Mouse (Mus musculus): ENCODE results near the gene B3galt4. TPM values are rescaled to one million over a fixed set of nuclear protein-coding genes. Genes with fewer than 3 reads are reported as not detected.

B3galt4 gene
- total RNA-seq, 1 experiment = 10.3 TPM

DNA sequence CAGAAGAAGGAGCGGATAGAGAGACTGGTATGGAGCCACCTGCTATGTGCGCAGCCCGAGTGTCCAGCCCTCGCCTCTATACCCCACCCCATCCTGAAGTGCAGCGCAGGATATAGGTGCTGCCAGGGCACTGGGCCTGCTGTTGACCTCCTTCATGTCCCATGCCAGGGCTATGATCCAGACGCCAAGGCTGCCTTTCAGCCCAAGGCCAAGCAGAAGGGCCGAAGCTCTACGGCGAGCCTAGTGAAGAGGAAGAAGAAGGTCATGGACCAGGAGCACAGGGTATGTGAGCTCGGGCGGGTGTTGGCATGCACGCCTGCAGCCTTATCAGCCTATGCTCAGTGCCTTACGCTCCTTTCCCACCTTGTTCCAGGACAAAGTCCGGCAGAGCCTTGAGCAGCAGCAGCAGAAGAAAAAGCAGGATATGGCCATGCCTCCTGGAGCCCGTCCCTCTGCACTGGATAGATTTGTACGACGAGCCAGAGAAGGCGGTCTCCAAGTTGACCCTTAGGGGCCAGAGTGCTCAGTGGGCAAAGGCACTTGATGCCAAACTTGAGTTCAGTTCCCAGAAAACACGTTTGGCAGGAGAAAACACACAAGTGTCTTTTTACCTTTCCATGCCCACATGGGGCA, 2.3 kb downstream of the B3galt4 start:
- no peak for DNase-seq (ENCODE audit: low read depth, low spot score)
- Histone ChIP-seq H3K4me3 (ENCODE audit: insufficient read depth in 1 of 2, low read depth in 1 of 2, low read length in 2 of 2, poor library complexity in 1 of 2, severe bottlenecking in 1 of 2) (no peak overlapping the region), H3K9ac (ENCODE audit: insufficient read depth, low read depth, low read length, poor library complexity, severe bottlenecking) (no peak overlapping the region), H3K4me1 (ENCODE audit: control insufficient read depth in 2 of 2, insufficient read depth in 2 of 2, low read length in 2 of 2, poor library complexity in 1 of 2) (peaks cover 0 to 9% of the 10 kb centered on the region in 2 experiments; a peak in 1 of 4 replicates), H3K27ac (ENCODE audit: insufficient read depth, low read depth, low read length, poor library complexity, severe bottlenecking) (no peak overlapping the region), H3K36me3 (ENCODE audit: control insufficient read depth, insufficient read depth, low read length, poor library complexity, severe bottlenecking) (peaks cover 56% of the 10 kb centered on the region), H3K9me3 (ENCODE audit: control insufficient read depth, insufficient read depth, low read depth, low read length) (no peaks in the 10 kb centered on the region)
- in situ Hi-C loops (cut with MboI; ENCODE audit: low sequenced_read_pairs in 2 of 2, unreplicated experiment in 2 of 2) = no loop called here
- TF ChIP-seq MAFK (IDR thresholded peaks at IDR 0.05; ENCODE audit: insufficient read depth, low read depth, low read length) (no peak), CHD2 (IDR thresholded peaks at IDR 0.05; ENCODE audit: low read depth, low read length) (no peak), ZC3H11A (IDR thresholded peaks at IDR 0.05; ENCODE audit: borderline replicate concordance, low read depth, low read length) (no peak), ZNF384 (IDR thresholded peaks at IDR 0.05; ENCODE audit: low read depth, low read length) (no peak), HCFC1 (IDR thresholded peaks at IDR 0.05; ENCODE audit: borderline replicate concordance, insufficient read depth, low read length) (no peak)

GRCm38 (mm10) chr17:33948090-33948904, 3.0 kb downstream of the B3galt4 start:
- H3K36me3 ChIP-seq (ENCODE audit: control insufficient read depth, insufficient read depth, low read length, poor library complexity, severe bottlenecking) = peaks cover 55% of the 10 kb centered on the region
- peaks cover 0 to 9% of the 10 kb centered on the region in 2 experiments; a peak in 1 of 4 replicates for H3K4me1 ChIP-seq (ENCODE audit: control insufficient read depth in 2 of 2, insufficient read depth in 2 of 2, low read length in 2 of 2, poor library complexity in 1 of 2)
- no peak overlapping the region for H3K9ac ChIP-seq (ENCODE audit: insufficient read depth, low read depth, low read length, poor library complexity, severe bottlenecking)
- H3K9me3 ChIP-seq (ENCODE audit: control insufficient read depth, insufficient read depth, low read depth, low read length) = no peaks in the 10 kb centered on the region
- in situ Hi-C loops (cut with MboI; ENCODE audit: low sequenced_read_pairs in 2 of 2, unreplicated experiment in 2 of 2) = no loop called here
- no peak overlapping the region for H3K27ac ChIP-seq (ENCODE audit: insufficient read depth, low read depth, low read length, poor library complexity, severe bottlenecking)
- no peak for TF ChIP-seq CHD2 (IDR thresholded peaks at IDR 0.05; ENCODE audit: low read depth, low read length)
- no peak for TF ChIP-seq MAFK (IDR thresholded peaks at IDR 0.05; ENCODE audit: insufficient read depth, low read depth, low read length)
- no peak for TF ChIP-seq HCFC1 (IDR thresholded peaks at IDR 0.05; ENCODE audit: borderline replicate concordance, insufficient read depth, low read length)
- no peak for TF ChIP-seq ZNF384 (IDR thresholded peaks at IDR 0.05; ENCODE audit: low read depth, low read length)
- no peak for TF ChIP-seq ZC3H11A (IDR thresholded peaks at IDR 0.05; ENCODE audit: borderline replicate concordance, low read depth, low read length)
- no peak for DNase-seq (ENCODE audit: low read depth, low spot score)
- H3K4me3 ChIP-seq (ENCODE audit: insufficient read depth in 1 of 2, low read depth in 1 of 2, low read length in 2 of 2, poor library complexity in 1 of 2, severe bottlenecking in 1 of 2) = no peak overlapping the region

DNA sequence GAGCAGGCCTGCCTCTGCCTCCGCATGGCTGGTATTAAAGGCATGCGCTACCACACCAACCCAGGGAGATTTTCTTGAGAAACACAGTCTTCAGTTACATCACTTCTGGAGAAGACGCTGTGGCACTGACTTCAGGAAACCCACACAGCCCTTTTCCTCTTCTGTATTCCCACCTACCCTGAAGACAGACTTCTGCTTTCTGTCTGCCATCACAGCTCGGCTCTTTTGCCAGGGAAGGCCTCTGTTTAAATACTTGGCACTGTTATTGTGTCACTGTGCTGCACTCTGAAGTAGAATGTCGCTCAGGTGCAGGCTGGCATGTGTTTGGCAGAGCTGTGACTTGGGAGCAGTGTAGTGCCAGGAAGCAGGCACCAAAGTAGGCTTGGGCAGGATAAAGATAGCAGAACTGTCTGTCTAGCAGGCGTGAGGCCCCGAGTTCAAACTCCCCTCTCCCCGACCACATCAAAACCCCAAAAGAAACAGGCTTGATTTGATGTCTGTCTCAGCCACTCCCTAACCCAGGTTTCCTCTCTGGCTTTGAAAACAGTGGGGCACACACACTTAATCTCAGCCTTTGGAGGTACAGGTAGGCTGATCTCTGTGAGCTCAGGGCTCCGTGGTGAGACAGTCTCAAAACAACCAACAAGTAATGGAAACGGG, 3.7 kb downstream of the B3galt4 start:
- Histone ChIP-seq H3K4me1 (ENCODE audit: control insufficient read depth in 2 of 2, insufficient read depth in 2 of 2, low read length in 2 of 2, poor library complexity in 1 of 2) (peaks cover 0 to 9% of the 10 kb centered on the region in 2 experiments; a peak in 1 of 4 replicates), H3K27ac (ENCODE audit: insufficient read depth, low read depth, low read length, poor library complexity, severe bottlenecking) (no peak overlapping the region), H3K4me3 (ENCODE audit: insufficient read depth in 1 of 2, low read depth in 1 of 2, low read length in 2 of 2, poor library complexity in 1 of 2, severe bottlenecking in 1 of 2) (no peak overlapping the region), H3K36me3 (ENCODE audit: control insufficient read depth, insufficient read depth, low read length, poor library complexity, severe bottlenecking) (peaks cover 54% of the 10 kb centered on the region), H3K9ac (ENCODE audit: insufficient read depth, low read depth, low read length, poor library complexity, severe bottlenecking) (no peak overlapping the region), H3K9me3 (ENCODE audit: control insufficient read depth, insufficient read depth, low read depth, low read length) (no peaks in the 10 kb centered on the region)
- no peak for DNase-seq (ENCODE audit: low read depth, low spot score)
- TF ChIP-seq ZC3H11A (IDR thresholded peaks at IDR 0.05; ENCODE audit: borderline replicate concordance, low read depth, low read length) (no peak), HCFC1 (IDR thresholded peaks at IDR 0.05; ENCODE audit: borderline replicate concordance, insufficient read depth, low read length) (no peak), MAFK (IDR thresholded peaks at IDR 0.05; ENCODE audit: insufficient read depth, low read depth, low read length) (no peak), ZNF384 (IDR thresholded peaks at IDR 0.05; ENCODE audit: low read depth, low read length) (no peak), CHD2 (IDR thresholded peaks at IDR 0.05; ENCODE audit: low read depth, low read length) (no peak)
- in situ Hi-C loops (cut with MboI; ENCODE audit: low sequenced_read_pairs in 2 of 2, unreplicated experiment in 2 of 2) = no loop called here

GRCm38 (mm10) chr17:33943454-33943853, 7.8 kb downstream of the B3galt4 start:
- no peak for TF ChIP-seq ZC3H11A (IDR thresholded peaks at IDR 0.05; ENCODE audit: borderline replicate concordance, low read depth, low read length)
- TF ChIP-seq MAFK (IDR thresholded peaks at IDR 0.05; ENCODE audit: insufficient read depth, low read depth, low read length) = no peak
- TF ChIP-seq ZNF384 (IDR thresholded peaks at IDR 0.05; ENCODE audit: low read depth, low read length) = no peak
- no peak for TF ChIP-seq CHD2 (IDR thresholded peaks at IDR 0.05; ENCODE audit: low read depth, low read length)
- no peak for TF ChIP-seq HCFC1 (IDR thresholded peaks at IDR 0.05; ENCODE audit: borderline replicate concordance, insufficient read depth, low read length)
- in situ Hi-C loops (cut with MboI; ENCODE audit: low sequenced_read_pairs in 2 of 2, unreplicated experiment in 2 of 2) = no loop called here
- DNase-seq (ENCODE audit: low read depth, low spot score) = no peak
- Histone ChIP-seq H3K4me3 (ENCODE audit: insufficient read depth in 1 of 2, low read depth in 1 of 2, low read length in 2 of 2, poor library complexity in 1 of 2, severe bottlenecking in 1 of 2) (no peak overlapping the region), H3K27ac (ENCODE audit: insufficient read depth, low read depth, low read length, poor library complexity, severe bottlenecking) (no peak overlapping the region), H3K36me3 (ENCODE audit: control insufficient read depth, insufficient read depth, low read length, poor library complexity, severe bottlenecking) (peaks cover 42% of the 10 kb centered on the region), H3K4me1 (ENCODE audit: control insufficient read depth in 2 of 2, insufficient read depth in 2 of 2, low read length in 2 of 2, poor library complexity in 1 of 2) (peaks cover 3 to 11% of the 10 kb centered on the region in 2 experiments; a peak in 2 of 4 replicates), H3K9ac (ENCODE audit: insufficient read depth, low read depth, low read length, poor library complexity, severe bottlenecking) (no peak overlapping the region), H3K9me3 (ENCODE audit: control insufficient read depth, insufficient read depth, low read depth, low read length) (no peaks in the 10 kb centered on the region)

All from ES-E14 (cell line).